Mouse (Mus musculus) liver, embryonic 14.5 days (tissue): ENCODE results near the gene Rpl18. TPM values are rescaled to one million over a fixed set of nuclear protein-coding genes. Genes with fewer than 3 reads are reported as not detected.

ENCODE experiments used
- ATAC-seq: fragments of 200-750 bp; cut with Nextera tagmentation; 2 replicates; pipeline ENCODE4 v1.8.0; 2017; ENCODE audit warnings: moderate number of reproducible peaks, mild to moderate bottlenecking, moderate library complexity; ENCODE audit not compliant: insufficient read depth
- DNase-seq, 3 experiments: peaks; one replicate each; pipeline ENCODE4 v3.0.0-alpha.2; 2012 to 2013; ENCODE audit warnings: low read depth in 3 of 3, low spot score in 3 of 3
- H3K27ac ChIP-seq: fragments of 300-500 bp; sonication (generic); 2 replicates; pipeline ENCODE4 v1.5.1; 2014; ENCODE audit warnings: moderate library complexity, mild to moderate bottlenecking, control low read depth, inconsistent platforms
- H3K27me3 ChIP-seq: fragments of 300-500 bp; sonication (generic); 2 replicates; pipeline ENCODE4 v1.6.1; 2014; ENCODE audit warnings: mild to moderate bottlenecking, low read length, moderate library complexity; ENCODE audit not compliant: control insufficient read depth, insufficient read depth
- H3K36me3 ChIP-seq: fragments of 300-500 bp; sonication (generic); replicated peaks from 2 replicates; pipeline ENCODE4 v1.6.1; 2014; ENCODE audit warnings: low read depth; ENCODE audit not compliant: control insufficient read depth, insufficient read depth
- H3K4me1 ChIP-seq, 2 experiments: fragments of 200-500 bp in 1 of 2; fragments of 300-500 bp in 1 of 2; sonication (generic) in 1 of 2; replicated peaks; 2 replicates each; pipeline ENCODE4 v1.6.1; 2012 to 2014; ENCODE audit warnings: antibody characterized with exemption in 1 of 2, inconsistent platforms in 1 of 2, low read length in 1 of 2; ENCODE audit not compliant: control insufficient read depth in 2 of 2, insufficient read depth in 2 of 2
- H3K4me2 ChIP-seq: fragments of 300-500 bp; sonication (generic); 2 replicates; pipeline ENCODE4 v1.6.1; 2014; ENCODE audit warnings: low read depth, mild to moderate bottlenecking, control low read depth, moderate library complexity
- H3K4me3 ChIP-seq, 2 experiments: fragments of 200-500 bp in 1 of 2; fragments of 300-500 bp in 1 of 2; sonication (generic) in 1 of 2; 2 replicates each; pipeline ENCODE4 v1.5.1; 2012 to 2014; ENCODE audit warnings: low read depth in 2 of 2, low read length in 2 of 2, mild to moderate bottlenecking in 2 of 2, control low read depth in 1 of 2, inconsistent platforms in 1 of 2, moderate library complexity in 1 of 2; ENCODE audit not compliant: insufficient read depth in 1 of 2
- H3K9ac ChIP-seq: fragments of 300-500 bp; sonication (generic); replicated peaks from 2 replicates; pipeline ENCODE4 v1.6.1; 2014; ENCODE audit warnings: mild to moderate bottlenecking, control low read depth, moderate library complexity
- H3K9me3 ChIP-seq: fragments of 300-500 bp; sonication (generic); 2 replicates; pipeline ENCODE4 v1.6.1; 2016; ENCODE audit warnings: low read length, mixed read lengths; ENCODE audit not compliant: control insufficient read depth
- CTCF ChIP-seq: IDR thresholded peaks from 2 replicates; pipeline ENCODE4 v1.5.1; 2016; ENCODE audit warnings: antibody characterized with exemption, low read depth, control low read depth
- EP300 ChIP-seq: IDR thresholded peaks from 2 replicates; pipeline ENCODE4 v1.6.1; 2016; ENCODE audit warnings: antibody characterized with exemption, low read depth
- WGBS: fragments of 180-500 bp; shearing (Covaris S2); extraction: QIAGEN DNeasy Blood & Tissue Kit; methylation state at CpG from one replicate; pipeline ENCODE4 v1.1.7; 2014; ENCODE audit not compliant: insufficient replicate concordance; 5-methylcytosine and 5-hydroxymethylcytosine counted together
- polyA plus RNA-seq, 2 experiments: library from polyadenylated mRNA; depleted of rRNA in 1 of 2; stranded (reverse) in 1 of 2; unstranded in 1 of 2; fragments of >200 nt; fragmentation: Nextera tagmentation in 1 of 2; extraction: Ambion mirVana in 1 of 2; gene quantifications; 2 replicates each; pipeline versions ENCODE4 v1.2.1 to v1.2.3; 2012 to 2014

The Rpl18 gene
- polyA plus RNA-seq, 2 experiments, result 499 to 846 TPM

DNA sequence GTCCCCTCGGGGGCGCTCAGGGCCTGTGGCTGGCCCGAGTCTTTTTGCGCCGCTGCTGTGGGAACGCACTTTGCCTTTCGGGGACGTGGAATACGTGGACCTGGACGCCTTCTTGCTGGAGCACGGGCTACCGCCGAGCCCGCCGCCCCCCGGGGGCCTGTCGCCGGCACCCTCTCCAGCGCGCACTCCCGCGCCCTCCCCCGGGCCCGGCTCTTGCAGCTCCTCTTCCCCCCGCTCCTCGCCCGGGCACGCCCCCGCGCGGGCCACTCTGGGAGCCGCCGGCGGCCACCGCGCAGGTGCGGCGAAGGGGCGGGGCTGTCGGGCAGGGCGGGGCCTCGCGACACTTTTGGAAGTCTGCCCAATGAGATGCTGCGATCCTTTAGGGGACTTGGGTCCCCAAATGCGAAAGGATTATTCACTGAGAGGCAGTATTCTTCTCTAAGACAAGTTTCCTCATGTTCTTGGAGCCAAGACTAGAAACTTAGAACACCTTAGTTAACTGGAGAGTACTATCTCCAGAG is 8.5 kb upstream of the Rpl18 start:
- H3K4me1 ChIP-seq, result peaks cover 29 to 32% of the 10 kb centered on the region in 2 experiments
- no peaks in the 10 kb centered on the region; the same call in 1 of the 2 replicates for H3K27me3 ChIP-seq
- no peaks in the 10 kb centered on the region for H3K9me3 ChIP-seq
- peak overlapping the region; percentile 56 for H3K9ac ChIP-seq
- DNase-seq (peak; percentile 61 to 71 (median 64)), ATAC-seq (peak; percentile 21; the same call in 1 of the 2 replicates)
- H3K4me2 ChIP-seq, result peak overlapping the region; percentile 78
- peaks cover 7% of the 10 kb centered on the region for H3K36me3 ChIP-seq
- TF ChIP-seq CTCF (no peak), EP300 (no peak)
- no peak overlapping the region; the same call in 1 of the 2 replicates for H3K27ac ChIP-seq
- peak overlapping the region; percentile 52 to 63 for H3K4me3 ChIP-seq
- 1% methylated on average over 44 of the region's 45 CpGs for WGBS

- TF ChIP-seq CTCF (no peak), EP300 (no peak)
- no peak overlapping the region; the same call in 1 of the 2 replicates for H3K27ac ChIP-seq
- H3K9me3 ChIP-seq, result no peaks in the 10 kb centered on the region
- no peaks in the 10 kb centered on the region for H3K27me3 ChIP-seq
- ATAC-seq (0 out of 2 replicates have a peak, but pooled peaks have one; percentile 7), DNase-seq (peak; percentile 72 to 76 (median 74))
- H3K4me2 ChIP-seq, result peak overlapping the region; percentile 78
- peaks cover 29 to 32% of the 10 kb centered on the region in 2 experiments for H3K4me1 ChIP-seq
- WGBS, result under 1% methylated on average over 27 of the region's 27 CpGs
- peaks cover 7% of the 10 kb centered on the region for H3K36me3 ChIP-seq
- no peak overlapping the region; the same call in 1 of the 2 replicates for H3K9ac ChIP-seq
- H3K4me3 ChIP-seq, result peak overlapping the region; percentile 34 to 63
Observed at GRCm38 (mm10) chr7:45707375-45707967, 7.8 kb upstream of the Rpl18 start.

- H3K27me3 ChIP-seq, result no peaks in the 10 kb centered on the region
- TF ChIP-seq CTCF, result no peak
- no peak for TF ChIP-seq EP300
- no peak overlapping the region; the same call in 1 of the 2 replicates for H3K4me2 ChIP-seq
- no peaks in the 10 kb centered on the region for H3K9me3 ChIP-seq
- no peak overlapping the region for H3K27ac ChIP-seq
- no peak overlapping the region for H3K9ac ChIP-seq
- no peak overlapping the region for H3K4me3 ChIP-seq
- WGBS, result 42% methylated on average over 13 of the region's 13 CpGs
- H3K36me3 ChIP-seq, result peaks cover 12% of the 10 kb centered on the region
- ATAC-seq (no peak), DNase-seq (no peak)
- peaks cover 29 to 32% of the 10 kb centered on the region in 2 experiments for H3K4me1 ChIP-seq
Observed at GRCm38 (mm10) chr7:45708221-45708761, 7.0 kb upstream of the Rpl18 start.

GRCm38 (mm10) chr7:45709036-45709435 is 6.2 kb upstream of the Rpl18 start:
- H3K27me3 ChIP-seq, result no peaks in the 10 kb centered on the region
- 63% methylated on average over 6 of the region's 6 CpGs for WGBS
- no peak for ATAC-seq
- no peaks in the 10 kb centered on the region for H3K9me3 ChIP-seq
- H3K27ac ChIP-seq, result no peak overlapping the region
- H3K36me3 ChIP-seq, result peaks cover 12% of the 10 kb centered on the region
- no peak overlapping the region for H3K9ac ChIP-seq
- peaks cover 24 to 28% of the 10 kb centered on the region in 2 experiments for H3K4me1 ChIP-seq
- no peak for DNase-seq
- no peak overlapping the region for H3K4me2 ChIP-seq
- TF ChIP-seq EP300 (no peak), CTCF (no peak)
- no peak overlapping the region for H3K4me3 ChIP-seq

- ATAC-seq (no peak), DNase-seq (no peak)
- no peak for TF ChIP-seq CTCF
- no peak for TF ChIP-seq EP300
- Histone ChIP-seq H3K9me3 (no peaks in the 10 kb centered on the region), H3K4me3 (no peak overlapping the region), H3K27ac (no peak overlapping the region), H3K9ac (no peak overlapping the region), H3K27me3 (no peaks in the 10 kb centered on the region), H3K4me2 (no peak overlapping the region), H3K4me1 (peaks cover 25 to 27% of the 10 kb centered on the region in 2 experiments), H3K36me3 (peaks cover 12% of the 10 kb centered on the region)
- WGBS, result 65% methylated on average over 14 of the region's 14 CpGs
Observed at GRCm38 (mm10) chr7:45709677-45710355, 5.4 kb upstream of the Rpl18 start.
